Mouse (Mus musculus): ENCODE data around the gene Mcoln3.

Gene Mcoln3

GRCm38 (mm10) chr3:146135417-146135816, 18.2 kb downstream of the Mcoln3 start:
- no peak for DNase-seq

DNA sequence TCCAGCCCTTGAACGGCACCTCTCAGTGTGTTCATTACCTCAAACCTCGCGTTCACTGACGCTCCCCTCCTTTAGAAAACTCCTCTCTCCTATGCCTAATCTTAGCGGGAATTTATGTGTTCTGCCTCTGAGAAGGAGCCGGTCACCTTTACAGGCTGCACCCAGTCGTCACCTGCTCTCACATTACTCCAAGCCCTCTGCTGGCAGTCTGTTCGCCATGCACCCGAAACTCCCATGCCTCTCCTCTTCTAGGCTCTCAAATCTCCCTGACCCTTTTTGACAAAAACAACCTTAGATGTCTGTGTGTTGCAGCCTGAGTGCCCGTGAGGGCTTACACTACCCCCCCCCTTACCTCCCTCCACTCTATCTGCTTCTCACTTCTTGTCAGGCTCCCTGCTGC, 19.2 kb downstream of the Mcoln3 start:
- DNase-seq, result no peak

DNA sequence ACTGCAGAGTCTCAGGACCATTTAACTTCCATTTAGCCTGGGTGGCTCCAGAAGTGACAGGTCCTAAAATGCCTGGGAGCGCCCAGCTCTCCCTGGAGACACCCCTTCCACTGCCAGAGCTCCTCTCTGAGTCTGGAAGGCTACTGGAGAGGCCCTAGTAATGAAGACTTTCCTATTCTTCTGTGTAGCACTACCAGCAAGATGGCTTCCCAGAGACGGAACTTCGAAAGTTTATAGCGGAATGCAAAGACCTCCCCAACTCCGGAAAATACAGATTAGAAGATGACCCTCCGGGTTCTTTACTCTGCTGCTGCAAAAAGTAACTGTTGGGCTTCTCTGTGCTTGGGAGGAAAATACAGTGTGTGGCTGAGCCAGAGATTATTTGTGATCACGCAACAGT, 23.0 kb downstream of the Mcoln3 start:
- DNase-seq, result no peak

DNA sequence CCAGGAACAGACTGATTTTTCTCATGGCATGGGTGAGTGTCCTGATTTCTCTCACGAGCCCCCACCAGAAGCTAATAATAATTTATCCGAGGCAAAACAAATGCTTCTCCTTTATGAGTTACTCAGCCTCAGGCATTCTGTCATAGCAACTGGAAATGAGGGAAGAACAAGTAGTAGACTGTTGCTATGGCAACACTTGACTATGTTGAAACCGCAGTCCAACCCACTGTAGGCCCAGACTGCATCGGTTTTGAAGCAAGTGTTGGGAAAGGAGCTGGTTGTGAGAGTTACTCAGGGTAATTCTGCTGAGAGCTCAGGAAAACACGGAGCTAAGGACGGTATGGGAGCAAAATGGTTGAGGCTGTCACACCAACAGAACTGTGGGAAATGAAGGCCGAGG, 25.3 kb downstream of the Mcoln3 start:
- DNase-seq, result no peak

- DNase-seq, result no peak
Measured at GRCm38 (mm10) chr3:146145501-146145900, 28.3 kb downstream of the Mcoln3 start.

GRCm38 (mm10) chr3:146146131-146146530, 28.9 kb downstream of the Mcoln3 start:
- DNase-seq, result no peak

- no peak for DNase-seq
Measured at GRCm38 (mm10) chr3:146149156-146150057, 32.2 kb downstream of the Mcoln3 start, which contains the start of gene Mcoln2. Gene Mcoln2 (plus strand): TSS chr3:146149833.

- no peak for DNase-seq
Measured at GRCm38 (mm10) chr3:146150058-146150400, 32.8 kb downstream of the Mcoln3 start.

GRCm38 (mm10) chr3:146150560-146150959, 33.3 kb downstream of the Mcoln3 start:
- no peak for DNase-seq

- DNase-seq, result no peak
Measured at GRCm38 (mm10) chr3:146151328-146151727, 34.1 kb downstream of the Mcoln3 start.

GRCm38 (mm10) chr3:146151755-146152154, 34.5 kb downstream of the Mcoln3 start:
- no peak for DNase-seq

GRCm38 (mm10) chr3:146152348-146152747, 35.1 kb downstream of the Mcoln3 start:
- DNase-seq, result no peak

- DNase-seq, result no peak
Measured at GRCm38 (mm10) chr3:146152913-146153312, 35.7 kb downstream of the Mcoln3 start.

- no peak for DNase-seq
Measured at GRCm38 (mm10) chr3:146153862-146154611, 36.8 kb downstream of the Mcoln3 start.

DNA sequence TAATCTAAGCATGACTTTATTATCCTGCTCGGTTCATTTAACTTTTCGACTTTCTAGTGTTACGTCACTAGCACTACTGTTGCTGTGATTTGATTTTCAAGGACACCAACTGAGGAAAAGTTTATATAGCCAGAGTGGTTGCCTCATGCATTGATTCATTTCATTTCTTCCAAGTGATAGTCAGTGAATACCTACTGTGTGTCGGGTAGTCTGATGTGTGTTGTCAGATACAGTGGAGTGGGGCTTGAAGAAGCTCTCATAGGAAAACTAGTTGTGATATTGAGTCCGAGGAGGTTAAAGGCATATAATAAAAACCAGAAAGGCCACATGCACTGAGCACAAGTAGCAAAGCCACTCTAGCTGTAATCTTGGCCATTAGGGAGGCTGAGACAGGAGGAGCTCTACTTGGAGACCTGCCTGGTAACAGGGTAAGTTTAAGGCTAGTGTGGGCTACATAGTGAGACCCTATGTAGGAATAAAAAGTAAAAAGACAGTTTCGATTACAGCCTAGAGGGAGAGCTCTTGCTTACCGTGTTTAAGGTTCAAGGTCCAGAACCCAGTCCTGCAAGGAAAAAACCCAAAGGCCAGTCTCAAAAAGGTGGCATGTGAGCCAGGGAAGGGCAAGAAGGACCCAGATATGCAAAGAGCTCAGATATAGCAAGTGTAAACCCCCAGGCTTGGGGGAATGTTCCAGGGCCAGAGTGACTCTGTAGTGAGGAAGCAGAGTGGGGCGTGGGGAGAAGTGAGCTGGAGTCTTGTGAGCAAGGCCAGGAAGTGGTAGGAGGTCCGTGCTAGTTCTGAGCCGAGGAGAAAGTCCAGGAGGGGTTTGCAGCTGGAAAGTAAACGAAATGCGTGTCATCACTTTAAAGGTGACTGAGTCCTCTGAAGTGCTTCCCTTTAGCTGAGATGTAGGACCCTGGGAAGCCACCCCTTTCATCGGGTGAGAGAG, 38.7 kb downstream of the Mcoln3 start:
- DNase-seq, result no peak

GRCm38 (mm10) chr3:146156811-146157210, 39.6 kb downstream of the Mcoln3 start:
- DNase-seq, result no peak

DNA sequence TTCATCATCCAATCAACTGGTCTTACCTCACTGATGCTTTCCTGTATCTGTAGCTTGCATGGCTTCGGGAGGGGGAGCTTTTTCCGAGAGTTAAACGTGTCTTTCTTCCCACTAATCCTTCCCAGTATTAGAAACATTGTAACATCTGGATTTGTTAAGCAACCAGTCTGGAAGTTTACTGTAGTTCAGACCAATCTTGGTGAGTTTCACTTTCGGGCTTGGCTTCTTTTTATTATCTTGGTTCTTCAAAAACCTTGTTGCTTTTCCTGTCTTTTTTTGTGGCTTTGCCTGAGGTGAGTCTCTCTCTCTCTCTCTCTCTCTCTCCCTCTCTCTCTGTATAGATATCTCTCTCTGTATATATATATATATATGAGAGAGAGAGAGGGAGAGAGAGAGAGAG, 40.8 kb downstream of the Mcoln3 start:
- no peak for DNase-seq

- DNase-seq, result no peak
Measured at GRCm38 (mm10) chr3:146159360-146159759, 42.1 kb downstream of the Mcoln3 start.

DNA sequence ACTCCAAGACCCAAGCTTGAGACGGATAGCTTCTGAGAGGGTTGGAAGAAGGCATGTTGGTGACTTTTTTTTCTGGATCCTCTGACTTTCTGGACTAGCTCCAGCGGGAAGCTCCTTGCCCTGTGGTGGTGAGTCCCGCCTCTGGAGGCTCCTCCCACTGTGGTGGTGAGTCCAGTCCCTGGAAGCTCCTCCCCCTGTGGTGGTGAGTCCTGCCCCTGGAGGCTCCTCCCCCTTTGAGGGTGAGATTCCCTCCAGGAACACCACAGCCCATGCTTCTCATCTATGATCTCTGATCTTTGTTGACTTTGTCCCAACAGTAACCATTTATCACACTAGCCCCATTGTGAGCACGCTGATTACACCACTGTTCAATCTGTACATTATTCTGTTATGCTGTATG, 44.9 kb downstream of the Mcoln3 start:
- no peak for DNase-seq

GRCm38 (mm10) chr3:146169356-146169755, 52.1 kb downstream of the Mcoln3 start:
- no peak for DNase-seq

- DNase-seq, result no peak
Measured at GRCm38 (mm10) chr3:146173030-146173429, 55.8 kb downstream of the Mcoln3 start.

DNA sequence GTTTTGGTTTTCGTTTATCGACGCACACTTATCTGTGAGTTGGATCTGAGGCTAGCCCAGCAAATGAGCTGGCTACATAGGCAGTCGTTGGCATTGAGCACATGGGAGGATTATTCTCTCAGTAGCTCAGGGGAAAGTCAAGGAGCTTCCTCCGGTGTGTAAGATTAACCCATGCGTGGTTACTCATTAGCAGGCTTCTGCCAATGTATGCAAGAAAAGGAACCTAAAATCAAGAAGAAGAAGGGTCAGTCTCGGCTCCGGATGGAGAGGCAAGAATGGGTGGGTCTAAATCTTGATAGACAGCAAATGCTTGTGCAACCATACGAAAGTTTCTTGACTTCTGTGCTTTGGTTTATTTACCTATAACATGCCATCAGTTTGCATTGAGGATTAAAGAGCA, 57.0 kb downstream of the Mcoln3 start:
- no peak for DNase-seq

DNA sequence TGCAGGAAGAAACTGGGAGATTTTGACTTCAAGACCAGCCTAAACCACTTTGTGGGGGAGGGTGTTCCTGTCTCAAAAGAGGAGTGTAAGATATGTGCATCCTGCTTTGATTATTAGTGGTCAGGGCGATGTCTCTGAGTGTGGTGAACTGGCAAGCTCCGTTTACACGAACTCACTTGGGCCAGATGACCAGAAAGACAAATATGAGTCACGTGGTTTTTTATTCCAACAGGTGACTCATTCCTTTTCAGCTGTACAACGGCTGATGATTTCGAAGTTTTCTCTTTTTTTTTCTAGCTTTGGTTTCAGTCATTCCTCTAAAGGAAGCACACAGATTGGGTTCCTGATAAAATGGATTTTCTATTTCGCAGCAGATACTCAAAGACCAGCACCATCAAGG, 60.0 kb downstream of the Mcoln3 start:
- no peak for DNase-seq

Data from cerebellum, adult 18-20 months (tissue).